Comparison of ENCODE assay signal across 17 mouse cellular contexts in genomic region chr3:63582180-63582579, GRCm38 (mm10).
DNase-seq lines count a peak whose midpoint lies in the region; ATAC-seq and TF ChIP-seq lines count a peak whose summit lies in the region.
"Had no signal": no experiment of that assay in that cellular context is flagged by ENCODE, and none has a peak within 500 bp of the region (broad histone marks: within the 10 kb centered on the region; RNA-seq: fewer than 3 reads in every experiment).

No protein-coding gene starts in this region.

- DNase-seq in kidney, postnatal 0 days (ENCODE audit: low spot score), result peak; percentile 9
- DNase-seq in kidney, adult 9 months, result no peak
- DNase-seq in R1 (ENCODE audit: low read depth, low spot score), result peak; percentile 3
- no peak for DNase-seq in yolk sac, embryonic 10.5 days (ENCODE audit: low spot score)
- no peak for DNase-seq in cerebellum, postnatal 25 days
- DNase-seq: adrenal gland, adult 8-10 months; adrenal gland, postnatal 14 days; cerebellum, adult 11 months; cerebellum, adult 8-10 months; cerebellum, adult 9-11 months; forebrain, postnatal 0 days had no signal

- H3K27ac ChIP-seq in kidney, postnatal 0 days, result no peak overlapping the region
- no peak overlapping the region for H3K27ac ChIP-seq in limb, embryonic 12.5 days
- H3K27ac ChIP-seq: embryonic facial prominence, embryonic 10.5 days; embryonic facial prominence, embryonic 12.5 days; forebrain, embryonic 13.5 days had no signal

- H3K4me2 ChIP-seq in kidney, postnatal 0 days (ENCODE audit: low read length), result no peak overlapping the region
- H3K4me2 ChIP-seq in limb, embryonic 12.5 days, result no peak overlapping the region
- H3K4me2 ChIP-seq: embryonic facial prominence, embryonic 12.5 days; forebrain, embryonic 13.5 days; forebrain, embryonic 15.5 days had no signal

- H3K4me1 ChIP-seq in kidney, postnatal 0 days (replicated peaks; ENCODE audit: insufficient read depth, low read length), result no peaks in the 10 kb centered on the region
- peaks cover 9% of the 10 kb centered on the region; the same call in 1 of the 2 replicates for H3K4me1 ChIP-seq in limb, embryonic 12.5 days (replicated peaks)
- H3K4me1 ChIP-seq: embryonic facial prominence, embryonic 10.5 days; embryonic facial prominence, embryonic 12.5 days; forebrain, embryonic 13.5 days had no signal

- no peak for ATAC-seq in kidney, postnatal 0 days (replicated peaks; ENCODE audit: low FRiP score, low read depth)
- ATAC-seq in limb, embryonic 12.5 days (ENCODE audit: insufficient number of reproducible peaks, insufficient read depth, low FRiP score, low TSS enrichment, low read depth), result peak; percentile 68; the same call in 1 of the 2 replicates
- ATAC-seq: activated CD4-positive, CD25-positive, alpha-beta regulatory T cell, adult 4 months had no signal

- H3K36me3 ChIP-seq in kidney, postnatal 0 days (ENCODE audit: insufficient read depth, low read length), result no peaks in the 10 kb centered on the region
- no peaks in the 10 kb centered on the region for H3K36me3 ChIP-seq in limb, embryonic 12.5 days
- H3K36me3 ChIP-seq: embryonic facial prominence, embryonic 10.5 days; embryonic facial prominence, embryonic 12.5 days; forebrain, embryonic 15.5 days had no signal

- no peak overlapping the region for H3K4me3 ChIP-seq in kidney, postnatal 0 days (replicated peaks; ENCODE audit: low read depth, low read length)
- no peak overlapping the region for H3K4me3 ChIP-seq in limb, embryonic 12.5 days (replicated peaks)
- H3K4me3 ChIP-seq: embryonic facial prominence, embryonic 10.5 days; embryonic facial prominence, embryonic 12.5 days; forebrain, embryonic 13.5 days; forebrain, embryonic 15.5 days had no signal

- H3K27me3 ChIP-seq in kidney, postnatal 0 days (ENCODE audit: insufficient read depth, low read length), result no peaks in the 10 kb centered on the region
- no peaks in the 10 kb centered on the region; the same call in 1 of the 2 replicates for H3K27me3 ChIP-seq in limb, embryonic 12.5 days
- H3K27me3 ChIP-seq: embryonic facial prominence, embryonic 12.5 days; forebrain, embryonic 13.5 days; forebrain, embryonic 15.5 days had no signal

- 19% methylated on average over 6 of the region's 6 CpGs for WGBS in kidney, postnatal 0 days
- 28% methylated on average over 6 of the region's 6 CpGs for WGBS in limb, embryonic 12.5 days

- H3K9ac ChIP-seq in kidney, postnatal 0 days (ENCODE audit: low read depth, low read length), result no peak overlapping the region
- no peak overlapping the region for H3K9ac ChIP-seq in limb, embryonic 12.5 days (replicated peaks)
- H3K9ac ChIP-seq: embryonic facial prominence, embryonic 12.5 days; forebrain, embryonic 13.5 days; forebrain, embryonic 15.5 days; forebrain, postnatal 0 days had no signal

- no peaks in the 10 kb centered on the region for H3K9me3 ChIP-seq in kidney, postnatal 0 days (replicated peaks; ENCODE audit: low read length)
- H3K9me3 ChIP-seq in limb, embryonic 12.5 days, result no peaks in the 10 kb centered on the region
- H3K9me3 ChIP-seq: embryonic facial prominence, embryonic 10.5 days; embryonic facial prominence, embryonic 12.5 days; forebrain, embryonic 13.5 days; forebrain, embryonic 15.5 days had no signal

- no peak for TF ChIP-seq CTCF in kidney, postnatal 0 days (IDR thresholded peaks at IDR 0.05; ENCODE audit: low read depth)

Comparison
In these comparisons a context has a peak if more than half of its experiments do, and no peak if none do; other contexts are left out.
1. DNase-seq: peak in kidney, postnatal 0 days (single experiment) and R1 (single experiment); none in kidney, adult 9 months (single experiment), yolk sac, embryonic 10.5 days (single experiment) and cerebellum, postnatal 25 days (0 of 2).